Mouse (Mus musculus): ENCODE measurements around the gene Themis. TPM values are rescaled to one million over a fixed set of nuclear protein-coding genes. Genes with fewer than 3 reads are reported as not detected.

Gene Themis
- polyA plus RNA-seq, 1 experiment, result 0.70 TPM

GRCm38 (mm10) chr10:28843755-28844717 lies 175.9 kb downstream of the Themis start:
- Histone ChIP-seq H3K27me3 (ENCODE audit: control insufficient read depth, insufficient read depth, low read length, poor library complexity, severe bottlenecking) (no peaks in the 10 kb centered on the region), H3K4me1 (ENCODE audit: control insufficient read depth, insufficient read depth, low read length) (no peaks in the 10 kb centered on the region), H3K27ac (ENCODE audit: insufficient read depth, low read length) (no peak overlapping the region), H3K4me3 (ENCODE audit: low read depth, low read length) (no peak overlapping the region), H3K9ac (ENCODE audit: low read depth, poor library complexity, severe bottlenecking) (no peak overlapping the region), H3K9me3 (replicated peaks; ENCODE audit: control insufficient read depth, insufficient read depth, low read length, poor library complexity, severe bottlenecking) (no peaks in the 10 kb centered on the region), H3K36me3 (ENCODE audit: control insufficient read depth, insufficient read depth, low read length, poor library complexity, severe bottlenecking) (no peaks in the 10 kb centered on the region)
- TF ChIP-seq POLR2A (IDR thresholded peaks at IDR 0.05; ENCODE audit: insufficient read depth, low read length) (no peak), CTCF (IDR thresholded peaks at IDR 0.05; ENCODE audit: low read depth, low read length) (no peak), EP300 (IDR thresholded peaks at IDR 0.05; ENCODE audit: insufficient read depth, low read depth, low read length) (no peak)

DNA sequence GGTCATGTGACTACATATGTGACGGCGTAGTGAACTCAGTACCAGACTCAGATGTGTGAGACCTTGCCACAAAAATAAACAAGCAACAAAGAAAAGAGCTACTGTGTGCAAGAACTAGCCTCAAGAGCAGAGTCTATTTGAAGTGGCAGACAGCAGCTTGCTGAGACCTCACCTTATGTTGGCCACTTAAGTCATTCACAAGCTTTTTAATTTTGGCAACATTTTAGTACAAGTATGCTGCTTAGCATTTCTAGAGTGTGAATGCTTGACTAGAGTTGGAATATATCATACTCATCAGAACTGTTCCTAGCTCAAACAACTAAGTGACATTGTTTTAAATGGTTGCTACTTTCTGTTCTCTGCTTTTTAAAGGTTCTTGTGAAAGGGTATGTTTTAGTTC lies 188.0 kb downstream of the Themis start:
- Histone ChIP-seq H3K9me3 (replicated peaks; ENCODE audit: control insufficient read depth, insufficient read depth, low read length, poor library complexity, severe bottlenecking) (no peaks in the 10 kb centered on the region), H3K9ac (ENCODE audit: low read depth, poor library complexity, severe bottlenecking) (no peak overlapping the region), H3K4me3 (ENCODE audit: low read depth, low read length) (no peak overlapping the region), H3K27me3 (ENCODE audit: control insufficient read depth, insufficient read depth, low read length, poor library complexity, severe bottlenecking) (no peaks in the 10 kb centered on the region; the same call in 1 of the 2 replicates), H3K36me3 (ENCODE audit: control insufficient read depth, insufficient read depth, low read length, poor library complexity, severe bottlenecking) (no peaks in the 10 kb centered on the region), H3K4me1 (ENCODE audit: control insufficient read depth, insufficient read depth, low read length) (no peaks in the 10 kb centered on the region), H3K27ac (ENCODE audit: insufficient read depth, low read length) (no peak overlapping the region)
- TF ChIP-seq POLR2A (IDR thresholded peaks at IDR 0.05; ENCODE audit: insufficient read depth, low read length) (no peak), EP300 (IDR thresholded peaks at IDR 0.05; ENCODE audit: insufficient read depth, low read depth, low read length) (no peak), CTCF (IDR thresholded peaks at IDR 0.05; ENCODE audit: low read depth, low read length) (no peak)

GRCm38 (mm10) chr10:28870580-28871354 lies 202.6 kb downstream of the Themis start:
- no peak overlapping the region for H3K27ac ChIP-seq (ENCODE audit: insufficient read depth, low read length)
- H3K4me1 ChIP-seq (ENCODE audit: control insufficient read depth, insufficient read depth, low read length), result no peaks in the 10 kb centered on the region
- H3K4me3 ChIP-seq (ENCODE audit: low read depth, low read length), result no peak overlapping the region
- H3K9me3 ChIP-seq (replicated peaks; ENCODE audit: control insufficient read depth, insufficient read depth, low read length, poor library complexity, severe bottlenecking), result no peaks in the 10 kb centered on the region
- no peak overlapping the region for H3K9ac ChIP-seq (ENCODE audit: low read depth, poor library complexity, severe bottlenecking)
- TF ChIP-seq EP300 (IDR thresholded peaks at IDR 0.05; ENCODE audit: insufficient read depth, low read depth, low read length) (no peak), CTCF (IDR thresholded peaks at IDR 0.05; ENCODE audit: low read depth, low read length) (no peak), POLR2A (IDR thresholded peaks at IDR 0.05; ENCODE audit: insufficient read depth, low read length) (no peak)
- H3K36me3 ChIP-seq (ENCODE audit: control insufficient read depth, insufficient read depth, low read length, poor library complexity, severe bottlenecking), result no peaks in the 10 kb centered on the region
- H3K27me3 ChIP-seq (ENCODE audit: control insufficient read depth, insufficient read depth, low read length, poor library complexity, severe bottlenecking), result no peaks in the 10 kb centered on the region; the same call in 1 of the 2 replicates

- TF ChIP-seq POLR2A (IDR thresholded peaks at IDR 0.05; ENCODE audit: insufficient read depth, low read length), result no peak
- no peak for TF ChIP-seq CTCF (IDR thresholded peaks at IDR 0.05; ENCODE audit: low read depth, low read length)
- TF ChIP-seq EP300 (IDR thresholded peaks at IDR 0.05; ENCODE audit: insufficient read depth, low read depth, low read length), result no peak
- no peaks in the 10 kb centered on the region for H3K27me3 ChIP-seq (ENCODE audit: control insufficient read depth, insufficient read depth, low read length, poor library complexity, severe bottlenecking)
- H3K36me3 ChIP-seq (ENCODE audit: control insufficient read depth, insufficient read depth, low read length, poor library complexity, severe bottlenecking), result no peaks in the 10 kb centered on the region
- no peaks in the 10 kb centered on the region for H3K9me3 ChIP-seq (replicated peaks; ENCODE audit: control insufficient read depth, insufficient read depth, low read length, poor library complexity, severe bottlenecking)
- H3K9ac ChIP-seq (ENCODE audit: low read depth, poor library complexity, severe bottlenecking), result no peak overlapping the region
- no peaks in the 10 kb centered on the region for H3K4me1 ChIP-seq (ENCODE audit: control insufficient read depth, insufficient read depth, low read length)
- no peak overlapping the region for H3K4me3 ChIP-seq (ENCODE audit: low read depth, low read length)
- H3K27ac ChIP-seq (ENCODE audit: insufficient read depth, low read length), result no peak overlapping the region
These were observed 206.4 kb downstream of the Themis start for GRCm38 (mm10) chr10:28874605-28875004.

GRCm38 (mm10) chr10:28887643-28888042 lies 219.5 kb downstream of the Themis start:
- Histone ChIP-seq H3K4me3 (ENCODE audit: low read depth, low read length) (no peak overlapping the region), H3K4me1 (ENCODE audit: control insufficient read depth, insufficient read depth, low read length) (no peaks in the 10 kb centered on the region), H3K9ac (ENCODE audit: low read depth, poor library complexity, severe bottlenecking) (no peak overlapping the region), H3K36me3 (ENCODE audit: control insufficient read depth, insufficient read depth, low read length, poor library complexity, severe bottlenecking) (no peaks in the 10 kb centered on the region), H3K27ac (ENCODE audit: insufficient read depth, low read length) (no peak overlapping the region), H3K27me3 (ENCODE audit: control insufficient read depth, insufficient read depth, low read length, poor library complexity, severe bottlenecking) (no peaks in the 10 kb centered on the region), H3K9me3 (replicated peaks; ENCODE audit: control insufficient read depth, insufficient read depth, low read length, poor library complexity, severe bottlenecking) (no peaks in the 10 kb centered on the region)
- TF ChIP-seq EP300 (IDR thresholded peaks at IDR 0.05; ENCODE audit: insufficient read depth, low read depth, low read length) (no peak), POLR2A (IDR thresholded peaks at IDR 0.05; ENCODE audit: insufficient read depth, low read length) (no peak), CTCF (IDR thresholded peaks at IDR 0.05; ENCODE audit: low read depth, low read length) (no peak)
